Mouse (Mus musculus) limb, embryonic 12.5 days (tissue): ENCODE measurements around the gene Ndufa4. TPM values are rescaled to one million over a fixed set of nuclear protein-coding genes. Genes with fewer than 3 reads are reported as not detected.

Experiments used
- ATAC-seq: fragments of 200-750 bp; cut with Nextera tagmentation; 2 replicates; pipeline ENCODE4 v1.8.0; 2017; ENCODE audit warnings: low read depth, moderate TSS enrichment; ENCODE audit not compliant: insufficient number of reproducible peaks, insufficient read depth, low FRiP score, low TSS enrichment
- H3K27ac ChIP-seq: fragments of 300-500 bp; sonication (generic); 2 replicates; pipeline ENCODE4 v1.5.1; 2016; ENCODE audit warnings: mild to moderate bottlenecking, moderate library complexity
- H3K27me3 ChIP-seq: fragments of 300-500 bp; sonication (generic); 2 replicates; pipeline ENCODE4 v1.6.1; 2016; ENCODE audit warnings: mild to moderate bottlenecking, moderate library complexity
- H3K36me3 ChIP-seq: fragments of 300-500 bp; sonication (generic); 2 replicates; pipeline ENCODE4 v1.6.1; 2016; ENCODE audit warnings: mild to moderate bottlenecking, moderate library complexity
- H3K4me1 ChIP-seq: fragments of 300-500 bp; sonication (generic); replicated peaks from 2 replicates; pipeline ENCODE4 v1.6.1; 2016
- H3K4me2 ChIP-seq: fragments of 300-500 bp; sonication (generic); 2 replicates; pipeline ENCODE4 v1.6.1; 2016; ENCODE audit warnings: mild to moderate bottlenecking, moderate library complexity
- H3K4me3 ChIP-seq: fragments of 300-500 bp; sonication (generic); replicated peaks from 2 replicates; pipeline ENCODE4 v1.5.1; 2016; ENCODE audit warnings: mild to moderate bottlenecking
- H3K9ac ChIP-seq: fragments of 300-500 bp; sonication (generic); replicated peaks from 2 replicates; pipeline ENCODE4 v1.6.1; 2016; ENCODE audit warnings: mild to moderate bottlenecking, moderate library complexity
- H3K9me3 ChIP-seq: fragments of 300-500 bp; sonication (generic); 2 replicates; pipeline ENCODE4 v1.6.1; 2016; ENCODE audit warnings: mild to moderate bottlenecking, moderate library complexity
- WGBS: fragments of 180-500 bp; shearing (Covaris S2); methylation state at CpG from one replicate; pipeline ENCODE4 v1.1.7; 2016; 5-methylcytosine and 5-hydroxymethylcytosine counted together
- polyA plus RNA-seq: library from polyadenylated mRNA; unstranded; fragments of >200 nt; fragmentation: Nextera tagmentation; extraction: Ambion mirVana; gene quantifications from 2 replicates; pipeline ENCODE4 v1.2.1, GENCODE M21; 2016

The Ndufa4 gene
- polyA plus RNA-seq: 793 and 818 TPM in 2 replicates

GRCm38 (mm10) chr6:11907269-11908032 is at the start of gene Ndufa4, which contains the start of gene Phf14:
TSS of gene Ndufa4 (minus strand) at chr6:11907497.
TSS of gene Phf14 (plus strand) at chr6:11907809.
- Histone ChIP-seq H3K36me3 (peaks cover 31% of the 10 kb centered on the region), H3K27ac (peak within 1 kb of the TSS; percentile 78)
- peak; percentile 97 for ATAC-seq

GRCm38 (mm10) chr6:11948100-11948499 is 40.8 kb upstream of the Ndufa4 start:
- ATAC-seq: no peak
- Histone ChIP-seq H3K9me3 (no peaks in the 10 kb centered on the region), H3K27ac (no peak overlapping the region), H3K9ac (no peak overlapping the region), H3K4me1 (no peaks in the 10 kb centered on the region), H3K4me2 (no peak overlapping the region), H3K4me3 (no peak overlapping the region), H3K36me3 (peaks cover 40% of the 10 kb centered on the region), H3K27me3 (no peaks in the 10 kb centered on the region)
- WGBS: 100% methylated on average over 1 of the region's 1 CpGs

More at GRCm38 (mm10) chr6:11907269-11908032, at the start of gene Ndufa4, which contains the start of gene Phf14:
- peak within 1 kb of the TSS; percentile 88 for H3K4me3 ChIP-seq
- H3K9me3 ChIP-seq: no peaks in the 10 kb centered on the region
- peaks cover 13% of the 10 kb centered on the region for H3K4me1 ChIP-seq
- peak within 1 kb of the TSS; percentile 82 for H3K9ac ChIP-seq
- WGBS: under 1% methylated on average over 59 of the region's 59 CpGs
- no peaks in the 10 kb centered on the region for H3K27me3 ChIP-seq
- H3K4me2 ChIP-seq: peak within 1 kb of the TSS; percentile 77

DNA sequence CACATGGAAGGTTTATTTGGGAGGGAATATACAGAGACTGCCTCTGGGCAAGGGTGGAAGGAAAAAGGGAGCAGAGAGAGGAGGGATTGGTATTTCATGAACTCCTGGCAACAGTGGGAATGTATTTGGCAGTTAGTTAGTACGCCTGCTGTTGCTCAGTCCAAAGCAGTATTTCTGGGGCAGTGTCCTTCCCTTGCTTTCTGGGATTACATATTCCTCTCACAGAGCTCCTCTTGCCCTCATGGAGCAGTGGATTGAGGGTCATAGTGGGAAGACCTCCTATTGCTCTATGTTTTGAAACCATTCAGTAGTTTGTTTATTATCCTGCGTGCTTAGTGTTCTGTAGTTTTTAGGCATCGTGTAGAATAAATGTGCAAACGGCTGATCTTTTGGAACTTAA is 34.8 kb upstream of the Ndufa4 start:
- no peaks in the 10 kb centered on the region for H3K4me1 ChIP-seq
- no peaks in the 10 kb centered on the region for H3K27me3 ChIP-seq
- no peak overlapping the region for H3K4me2 ChIP-seq
- peaks cover 45% of the 10 kb centered on the region for H3K36me3 ChIP-seq
- no peak overlapping the region for H3K27ac ChIP-seq
- H3K9me3 ChIP-seq: no peaks in the 10 kb centered on the region
- WGBS: 97% methylated on average over 4 of the region's 4 CpGs
- no peak for ATAC-seq
- no peak overlapping the region for H3K9ac ChIP-seq
- no peak overlapping the region for H3K4me3 ChIP-seq

DNA sequence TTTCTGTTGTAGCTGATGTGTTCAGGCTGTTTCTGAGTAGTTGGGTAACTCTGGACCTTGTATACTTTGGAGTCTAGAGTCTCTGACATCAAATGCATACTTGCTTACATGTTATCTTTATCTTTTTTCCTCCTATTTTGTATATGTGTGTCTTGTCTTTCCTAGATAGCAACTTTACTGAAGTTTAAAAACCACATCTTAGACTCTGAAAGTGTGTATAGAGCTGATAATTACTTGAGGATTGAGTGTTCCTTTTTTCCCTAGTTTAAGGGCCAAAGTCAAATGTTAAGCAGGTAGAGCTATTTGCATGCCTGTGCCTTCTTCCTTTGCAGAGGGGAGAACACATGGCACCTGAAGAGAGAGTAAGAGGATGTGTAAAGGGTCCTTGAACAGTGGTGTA is 33.6 kb upstream of the Ndufa4 start:
- no peak for ATAC-seq
- Histone ChIP-seq H3K9me3 (no peaks in the 10 kb centered on the region), H3K36me3 (peaks cover 41% of the 10 kb centered on the region), H3K4me2 (no peak overlapping the region), H3K4me1 (no peaks in the 10 kb centered on the region), H3K9ac (no peak overlapping the region), H3K4me3 (no peak overlapping the region), H3K27me3 (no peaks in the 10 kb centered on the region), H3K27ac (no peak overlapping the region)

DNA sequence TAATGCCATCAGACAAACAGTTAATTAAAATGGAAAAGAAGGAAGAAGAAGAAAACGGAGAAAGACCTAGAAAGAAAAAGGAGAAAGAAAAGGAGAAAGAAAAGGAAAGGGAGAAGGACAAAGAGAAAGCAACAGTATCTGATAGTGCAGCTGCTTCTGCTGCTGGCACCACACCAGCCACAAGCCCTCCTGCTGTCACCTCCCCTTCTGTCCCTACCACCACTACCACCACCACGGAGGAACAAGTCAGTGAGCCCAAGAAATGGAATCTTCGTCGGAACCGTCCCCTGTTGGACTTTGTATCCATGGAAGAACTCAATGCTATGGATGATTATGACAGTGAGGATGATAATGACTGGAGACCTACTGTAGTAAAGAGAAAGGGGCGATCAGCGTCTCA is 26.1 kb upstream of the Ndufa4 start:
- H3K4me3 ChIP-seq: no peak overlapping the region
- ATAC-seq: no peak
- 97% methylated on average over 7 of the region's 7 CpGs for WGBS

GRCm38 (mm10) chr6:11927485-11927884 is 20.2 kb upstream of the Ndufa4 start:
- Histone ChIP-seq H3K4me2 (peak overlapping the region; percentile 72), H3K4me3 (peak overlapping the region; percentile 83), H3K27me3 (no peaks in the 10 kb centered on the region), H3K9me3 (0 out of 2 replicates have a peak, but pooled peaks cover 2% of the 10 kb centered on the region), H3K36me3 (peaks cover 20% of the 10 kb centered on the region), H3K4me1 (peaks cover 20% of the 10 kb centered on the region), H3K9ac (no peak overlapping the region), H3K27ac (no peak overlapping the region)
- no peak for ATAC-seq
- WGBS: 82% methylated on average over 6 of the region's 6 CpGs

More for the DNA sequence above, 26.1 kb upstream of the Ndufa4 start:
- H3K36me3 ChIP-seq: peaks cover 22% of the 10 kb centered on the region
- no peaks in the 10 kb centered on the region for H3K27me3 ChIP-seq
- H3K27ac ChIP-seq: no peak overlapping the region
- peaks cover 3% of the 10 kb centered on the region; the same call in 1 of the 2 replicates for H3K4me1 ChIP-seq
- H3K9ac ChIP-seq: no peak overlapping the region
- no peak overlapping the region for H3K4me2 ChIP-seq
- no peaks in the 10 kb centered on the region for H3K9me3 ChIP-seq

GRCm38 (mm10) chr6:11926082-11926595 is 18.8 kb upstream of the Ndufa4 start:
- peaks cover 18% of the 10 kb centered on the region for H3K36me3 ChIP-seq
- peak overlapping the region; percentile 98 for H3K9ac ChIP-seq
- no peaks in the 10 kb centered on the region for H3K27me3 ChIP-seq
- peak overlapping the region; percentile 99 for H3K27ac ChIP-seq
- ATAC-seq: peak; percentile 86
- 0 out of 2 replicates have a peak, but pooled peaks cover 2% of the 10 kb centered on the region for H3K9me3 ChIP-seq
- peak overlapping the region; percentile 83 for H3K4me3 ChIP-seq
- H3K4me2 ChIP-seq: peak overlapping the region; percentile 72
- 0% methylated on average over 25 of the region's 40 CpGs for WGBS
- H3K4me1 ChIP-seq: peaks cover 20% of the 10 kb centered on the region

GRCm38 (mm10) chr6:11925496-11926041 is 18.3 kb upstream of the Ndufa4 start:
- H3K27me3 ChIP-seq: no peaks in the 10 kb centered on the region
- peaks cover 20% of the 10 kb centered on the region for H3K4me1 ChIP-seq
- H3K9ac ChIP-seq: peak overlapping the region; percentile 98
- peak; percentile 92 for ATAC-seq
- peak overlapping the region; percentile 72 for H3K4me2 ChIP-seq
- H3K27ac ChIP-seq: peak overlapping the region; percentile 99
- under 1% methylated on average over 20 of the region's 20 CpGs for WGBS
- H3K4me3 ChIP-seq: peak overlapping the region; percentile 83
- 0 out of 2 replicates have a peak, but pooled peaks cover 2% of the 10 kb centered on the region for H3K9me3 ChIP-seq
- peaks cover 18% of the 10 kb centered on the region for H3K36me3 ChIP-seq

DNA sequence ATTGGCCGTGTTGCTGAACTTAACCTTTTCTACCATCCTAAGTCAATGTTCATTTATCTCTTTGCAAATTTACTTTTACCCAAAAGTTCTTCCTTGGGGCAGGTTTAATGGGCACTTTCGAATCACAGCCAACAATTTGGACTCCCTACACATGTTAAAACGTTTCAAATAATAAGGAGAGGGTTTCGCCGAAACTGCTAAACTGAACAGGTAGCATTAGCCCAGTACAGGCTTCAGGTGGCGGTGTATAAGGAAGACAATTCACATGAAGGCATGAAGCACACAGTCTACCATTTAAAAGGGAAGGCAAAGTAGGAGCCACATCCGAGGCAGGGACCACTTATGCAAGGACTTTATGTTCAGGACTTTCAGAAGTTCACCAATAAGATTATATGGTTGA is 873 bp upstream of the Ndufa4 start:
- peaks cover 13% of the 10 kb centered on the region for H3K4me1 ChIP-seq
- H3K4me2 ChIP-seq: peak overlapping the region; percentile 77
- H3K9ac ChIP-seq: peak overlapping the region; percentile 82
- H3K36me3 ChIP-seq: peaks cover 24% of the 10 kb centered on the region
- H3K27me3 ChIP-seq: no peaks in the 10 kb centered on the region
- no peak for ATAC-seq
- H3K4me3 ChIP-seq: peak overlapping the region; percentile 88
- 32% methylated on average over 7 of the region's 7 CpGs for WGBS
- no peaks in the 10 kb centered on the region for H3K9me3 ChIP-seq
- H3K27ac ChIP-seq: peak overlapping the region; percentile 78

GRCm38 (mm10) chr6:11906890-11907268 is 418 bp downstream of the Ndufa4 start:
- Histone ChIP-seq H3K9ac (peak overlapping the region; percentile 82), H3K27ac (peak overlapping the region; percentile 78), H3K4me1 (peaks cover 13% of the 10 kb centered on the region), H3K27me3 (no peaks in the 10 kb centered on the region), H3K9me3 (no peaks in the 10 kb centered on the region), H3K4me2 (peak overlapping the region; percentile 77), H3K36me3 (peaks cover 37% of the 10 kb centered on the region), H3K4me3 (peak overlapping the region; percentile 88)
- 0% methylated on average over 5 of the region's 5 CpGs for WGBS
- ATAC-seq: 0 out of 2 replicates have a peak, but pooled peaks have one; percentile 27

DNA sequence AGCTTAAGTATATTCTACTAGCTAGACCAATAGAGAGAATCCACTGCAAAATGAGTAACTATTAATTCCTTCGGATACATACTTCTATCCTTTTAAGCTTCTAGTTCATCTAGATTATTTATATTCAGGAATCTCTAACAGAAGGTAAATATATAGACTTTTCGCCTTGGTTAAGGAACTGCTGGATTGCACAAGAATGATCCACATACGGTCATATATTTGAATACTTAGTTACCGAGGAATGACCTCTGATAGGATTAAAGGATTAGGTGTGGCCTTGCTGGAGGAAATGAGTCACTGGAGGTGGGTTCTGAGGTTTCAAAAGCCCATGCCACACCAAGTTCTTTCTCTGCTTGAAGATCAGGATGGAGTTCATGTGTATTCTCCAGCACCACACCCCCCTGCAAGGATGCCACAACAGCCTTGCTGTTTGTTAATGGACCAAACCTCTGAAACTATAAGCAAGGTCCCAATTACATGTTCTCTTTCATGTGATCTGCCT is 6.4 kb downstream of the Ndufa4 start:
- H3K4me2 ChIP-seq: no peak overlapping the region
- peaks cover 64% of the 10 kb centered on the region for H3K36me3 ChIP-seq
- no peak overlapping the region for H3K4me3 ChIP-seq
- peaks cover 5% of the 10 kb centered on the region for H3K4me1 ChIP-seq
- no peak for ATAC-seq
- H3K9me3 ChIP-seq: no peaks in the 10 kb centered on the region
- no peak overlapping the region for H3K27ac ChIP-seq
- no peaks in the 10 kb centered on the region for H3K27me3 ChIP-seq
- WGBS: 88% methylated on average over 4 of the region's 4 CpGs
- H3K9ac ChIP-seq: no peak overlapping the region
